Mouse (Mus musculus): ENCODE results near the gene Rxfp1. TPM values are rescaled to one million over a fixed set of nuclear protein-coding genes. Genes with fewer than 3 reads are reported as not detected.
A peak's percentile ranks its signal among the peaks of the same experiment; 100 is the strongest.

The Rxfp1 gene
- polyA plus RNA-seq (2014; fragmentation: Nextera tagmentation; extraction: Ambion mirVana), result 0.03 and 0.16 TPM in 2 replicates

- WGBS, result 66% methylated on average over 4 of the region's 4 CpGs
- no peak within 1 kb of the TSS for H3K4me3 ChIP-seq (ENCODE audit: low read depth, low read length)
- ATAC-seq, result no peak
- DNase-seq (ENCODE audit: low spot score), result no peak
- H3K4me2 ChIP-seq (ENCODE audit: low read length), result no peak within 1 kb of the TSS
- no peaks in the 10 kb centered on the region for H3K36me3 ChIP-seq (ENCODE audit: control insufficient read depth, insufficient read depth, low read length)
- no peaks in the 10 kb centered on the region for H3K9me3 ChIP-seq (replicated peaks; ENCODE audit: control insufficient read depth, low read length)
- H3K4me1 ChIP-seq (ENCODE audit: control insufficient read depth, insufficient read depth, low read length), result no peaks in the 10 kb centered on the region
- H3K27me3 ChIP-seq (replicated peaks; ENCODE audit: control insufficient read depth, insufficient read depth, low read length), result no peaks in the 10 kb centered on the region
- no peak within 1 kb of the TSS for H3K9ac ChIP-seq (ENCODE audit: low read length)
- no peak within 1 kb of the TSS for H3K27ac ChIP-seq (ENCODE audit: low read depth, low read length)
Measured at GRCm38 (mm10) chr3:79737780-79738179, at the start of gene Rxfp1. Gene Rxfp1, minus strand, starts transcription at chr3:79737880.

DNA sequence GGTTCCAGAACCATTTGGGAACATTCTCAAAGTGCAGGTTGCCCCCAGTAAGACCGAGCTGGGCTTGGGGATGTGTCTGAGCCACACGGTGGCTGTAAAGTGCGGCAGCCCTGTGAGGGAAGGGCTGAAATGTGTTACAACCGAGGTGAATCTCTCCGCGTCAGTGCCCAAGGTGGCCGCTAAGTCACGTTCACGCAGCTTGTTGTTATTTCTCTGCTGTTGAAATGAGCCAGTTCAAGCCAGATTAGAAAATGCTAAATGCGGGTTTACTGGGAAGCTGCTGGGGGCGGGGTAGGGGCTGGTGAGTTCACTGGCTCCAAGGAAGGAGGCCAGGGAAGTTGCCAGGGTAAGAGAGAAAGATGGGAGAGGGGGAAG is 46.7 kb upstream of the Rxfp1 start:
- Histone ChIP-seq H3K4me2 (ENCODE audit: low read length) (0 out of 2 replicates have a peak overlapping the region, but pooled peaks have one; percentile 9), H3K4me1 (ENCODE audit: control insufficient read depth, insufficient read depth, low read length) (no peaks in the 10 kb centered on the region), H3K9me3 (replicated peaks; ENCODE audit: control insufficient read depth, low read length) (no peaks in the 10 kb centered on the region), H3K9ac (ENCODE audit: low read length) (no peak overlapping the region), H3K4me3 (ENCODE audit: low read depth, low read length) (no peak overlapping the region), H3K27me3 (replicated peaks; ENCODE audit: control insufficient read depth, insufficient read depth, low read length) (no peaks in the 10 kb centered on the region), H3K36me3 (ENCODE audit: control insufficient read depth, insufficient read depth, low read length) (no peaks in the 10 kb centered on the region), H3K27ac (ENCODE audit: low read depth, low read length) (no peak overlapping the region)
- ATAC-seq, result no peak
- no peak for DNase-seq (ENCODE audit: low spot score)
- WGBS, result 14% methylated on average over 11 of the region's 11 CpGs

DNA sequence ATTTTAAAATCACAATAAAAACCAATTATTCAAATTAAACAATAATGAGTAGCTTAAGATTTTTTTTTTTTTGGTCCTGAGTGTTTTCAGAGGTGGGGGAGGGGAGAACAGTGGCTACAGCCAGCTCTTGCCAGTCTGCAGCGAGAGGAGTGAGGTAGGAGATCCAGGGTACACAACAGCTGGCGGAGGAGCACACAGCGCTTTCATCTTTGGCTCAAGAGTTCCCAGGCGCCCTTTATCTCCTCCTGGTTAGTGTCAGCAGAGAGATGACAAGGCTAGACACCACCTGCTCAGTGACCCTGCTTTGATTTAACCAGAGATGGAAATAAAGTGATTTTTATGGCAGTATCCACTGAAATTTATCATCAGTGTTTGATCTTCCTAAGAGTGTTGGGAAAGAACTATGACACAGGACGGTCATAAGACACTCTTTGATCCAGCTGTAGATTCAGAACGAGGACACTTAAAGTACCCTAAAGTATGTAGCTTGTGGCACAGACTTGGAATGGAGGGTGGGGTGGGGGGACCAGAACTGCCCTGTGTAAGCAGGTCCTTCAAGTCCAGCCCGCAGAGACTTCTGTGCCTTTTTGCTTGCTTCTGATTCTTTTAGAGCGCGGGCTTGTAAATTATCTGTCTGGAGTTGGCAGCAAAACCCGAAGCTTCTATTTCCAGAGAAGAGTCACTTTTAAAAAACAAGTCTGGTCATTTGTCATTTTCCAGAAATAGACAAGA is 46.1 kb upstream of the Rxfp1 start:
- no peak overlapping the region for H3K4me3 ChIP-seq (ENCODE audit: low read depth, low read length)
- no peaks in the 10 kb centered on the region for H3K4me1 ChIP-seq (ENCODE audit: control insufficient read depth, insufficient read depth, low read length)
- ATAC-seq (no peak), DNase-seq (ENCODE audit: low spot score) (peak; percentile 14)
- no peak overlapping the region for H3K4me2 ChIP-seq (ENCODE audit: low read length)
- H3K9ac ChIP-seq (ENCODE audit: low read length), result no peak overlapping the region
- no peak overlapping the region for H3K27ac ChIP-seq (ENCODE audit: low read depth, low read length)
- H3K36me3 ChIP-seq (ENCODE audit: control insufficient read depth, insufficient read depth, low read length), result no peaks in the 10 kb centered on the region
- WGBS, result 56% methylated on average over 10 of the region's 10 CpGs
- no peaks in the 10 kb centered on the region for H3K27me3 ChIP-seq (replicated peaks; ENCODE audit: control insufficient read depth, insufficient read depth, low read length)
- no peaks in the 10 kb centered on the region for H3K9me3 ChIP-seq (replicated peaks; ENCODE audit: control insufficient read depth, low read length)

- Histone ChIP-seq H3K36me3 (ENCODE audit: control insufficient read depth, insufficient read depth, low read length) (no peaks in the 10 kb centered on the region), H3K9me3 (replicated peaks; ENCODE audit: control insufficient read depth, low read length) (no peaks in the 10 kb centered on the region), H3K4me1 (ENCODE audit: control insufficient read depth, insufficient read depth, low read length) (no peaks in the 10 kb centered on the region), H3K4me2 (ENCODE audit: low read length) (no peak overlapping the region), H3K27me3 (replicated peaks; ENCODE audit: control insufficient read depth, insufficient read depth, low read length) (no peaks in the 10 kb centered on the region), H3K27ac (ENCODE audit: low read depth, low read length) (no peak overlapping the region), H3K9ac (ENCODE audit: low read length) (no peak overlapping the region), H3K4me3 (ENCODE audit: low read depth, low read length) (no peak overlapping the region)
- 88% methylated on average over 2 of the region's 2 CpGs for WGBS
- DNase-seq (ENCODE audit: low spot score) (no peak), ATAC-seq (no peak)
Measured at GRCm38 (mm10) chr3:79772701-79773100, 35.0 kb upstream of the Rxfp1 start.

GRCm38 (mm10) chr3:79753736-79754135 is 16.1 kb upstream of the Rxfp1 start:
- no peaks in the 10 kb centered on the region for H3K9me3 ChIP-seq (replicated peaks; ENCODE audit: control insufficient read depth, low read length)
- no peaks in the 10 kb centered on the region for H3K4me1 ChIP-seq (ENCODE audit: control insufficient read depth, insufficient read depth, low read length)
- 76% methylated on average over 1 of the region's 1 CpGs for whole genome bisulfite sequencing
- DNase-seq (ENCODE audit: low spot score), result no peak
- H3K36me3 ChIP-seq (ENCODE audit: control insufficient read depth, insufficient read depth, low read length), result no peaks in the 10 kb centered on the region
- H3K9ac ChIP-seq (ENCODE audit: low read length), result no peak overlapping the region
- H3K4me2 ChIP-seq (ENCODE audit: low read length), result no peak overlapping the region
- no peak for ATAC-seq
- no peaks in the 10 kb centered on the region for H3K27me3 ChIP-seq (replicated peaks; ENCODE audit: control insufficient read depth, insufficient read depth, low read length)
- no peak overlapping the region for H3K4me3 ChIP-seq (ENCODE audit: low read depth, low read length)
- no peak overlapping the region for H3K27ac ChIP-seq (ENCODE audit: low read depth, low read length)

- no peak overlapping the region for H3K9ac ChIP-seq (ENCODE audit: low read length)
- ATAC-seq (no peak), DNase-seq (ENCODE audit: low spot score) (no peak)
- H3K27me3 ChIP-seq (replicated peaks; ENCODE audit: control insufficient read depth, insufficient read depth, low read length), result 0 out of 2 replicates have a peak, but pooled peaks cover 4% of the 10 kb centered on the region
- H3K9me3 ChIP-seq (replicated peaks; ENCODE audit: control insufficient read depth, low read length), result no peaks in the 10 kb centered on the region
- H3K36me3 ChIP-seq (ENCODE audit: control insufficient read depth, insufficient read depth, low read length), result no peaks in the 10 kb centered on the region
- WGBS, result 91% methylated on average over 6 of the region's 6 CpGs
- no peak overlapping the region for H3K4me3 ChIP-seq (ENCODE audit: low read depth, low read length)
- no peak overlapping the region for H3K4me2 ChIP-seq (ENCODE audit: low read length)
- H3K27ac ChIP-seq (ENCODE audit: low read depth, low read length), result no peak overlapping the region
- H3K4me1 ChIP-seq (ENCODE audit: control insufficient read depth, insufficient read depth, low read length), result no peaks in the 10 kb centered on the region
Measured at GRCm38 (mm10) chr3:79746585-79746984, 8.9 kb upstream of the Rxfp1 start.

- H3K9ac ChIP-seq (ENCODE audit: low read length), result no peak overlapping the region
- 0 out of 2 replicates have a peak, but pooled peaks cover 4% of the 10 kb centered on the region for H3K27me3 ChIP-seq (replicated peaks; ENCODE audit: control insufficient read depth, insufficient read depth, low read length)
- no peaks in the 10 kb centered on the region for H3K9me3 ChIP-seq (replicated peaks; ENCODE audit: control insufficient read depth, low read length)
- H3K4me1 ChIP-seq (ENCODE audit: control insufficient read depth, insufficient read depth, low read length), result no peaks in the 10 kb centered on the region
- peak; percentile 53 for DNase-seq (ENCODE audit: low spot score)
- no peaks in the 10 kb centered on the region for H3K36me3 ChIP-seq (ENCODE audit: control insufficient read depth, insufficient read depth, low read length)
- no peak overlapping the region for H3K4me3 ChIP-seq (ENCODE audit: low read depth, low read length)
- WGBS, result 28% methylated on average over 6 of the region's 6 CpGs
- no peak overlapping the region for H3K4me2 ChIP-seq (ENCODE audit: low read length)
- peak; percentile 57; the same call in 1 of the 2 replicates for ATAC-seq
- H3K27ac ChIP-seq (ENCODE audit: low read depth, low read length), result no peak overlapping the region
Measured at GRCm38 (mm10) chr3:79745101-79745500, 7.4 kb upstream of the Rxfp1 start.

- H3K9ac ChIP-seq (ENCODE audit: low read length), result no peak overlapping the region
- WGBS, result 95% methylated on average over 2 of the region's 2 CpGs
- no peak for DNase-seq (ENCODE audit: low spot score)
- no peak overlapping the region for H3K4me2 ChIP-seq (ENCODE audit: low read length)
- H3K4me3 ChIP-seq (ENCODE audit: low read depth, low read length), result no peak overlapping the region
- H3K36me3 ChIP-seq (ENCODE audit: control insufficient read depth, insufficient read depth, low read length), result no peaks in the 10 kb centered on the region
- H3K27ac ChIP-seq (ENCODE audit: low read depth, low read length), result no peak overlapping the region
- 0 out of 2 replicates have a peak, but pooled peaks cover 4% of the 10 kb centered on the region for H3K27me3 ChIP-seq (replicated peaks; ENCODE audit: control insufficient read depth, insufficient read depth, low read length)
- no peaks in the 10 kb centered on the region for H3K4me1 ChIP-seq (ENCODE audit: control insufficient read depth, insufficient read depth, low read length)
- no peak for ATAC-seq
- H3K9me3 ChIP-seq (replicated peaks; ENCODE audit: control insufficient read depth, low read length), result no peaks in the 10 kb centered on the region
Measured at GRCm38 (mm10) chr3:79744415-79744814, 6.7 kb upstream of the Rxfp1 start.

- no peak overlapping the region for H3K4me3 ChIP-seq (ENCODE audit: low read depth, low read length)
- no peak for DNase-seq (ENCODE audit: low spot score)
- no peaks in the 10 kb centered on the region for H3K9me3 ChIP-seq (replicated peaks; ENCODE audit: control insufficient read depth, low read length)
- 89% methylated on average over 2 of the region's 2 CpGs for WGBS
- no peaks in the 10 kb centered on the region for H3K36me3 ChIP-seq (ENCODE audit: control insufficient read depth, insufficient read depth, low read length)
- no peak overlapping the region for H3K4me2 ChIP-seq (ENCODE audit: low read length)
- no peaks in the 10 kb centered on the region for H3K27me3 ChIP-seq (replicated peaks; ENCODE audit: control insufficient read depth, insufficient read depth, low read length)
- H3K27ac ChIP-seq (ENCODE audit: low read depth, low read length), result no peak overlapping the region
- H3K9ac ChIP-seq (ENCODE audit: low read length), result no peak overlapping the region
- no peak for ATAC-seq
- no peaks in the 10 kb centered on the region for H3K4me1 ChIP-seq (ENCODE audit: control insufficient read depth, insufficient read depth, low read length)
Measured at GRCm38 (mm10) chr3:79740351-79740750, 2.7 kb upstream of the Rxfp1 start.
